Mouse (Mus musculus): Measurements from ENCODE around the gene Lpp.

Gene Lpp

DNA sequence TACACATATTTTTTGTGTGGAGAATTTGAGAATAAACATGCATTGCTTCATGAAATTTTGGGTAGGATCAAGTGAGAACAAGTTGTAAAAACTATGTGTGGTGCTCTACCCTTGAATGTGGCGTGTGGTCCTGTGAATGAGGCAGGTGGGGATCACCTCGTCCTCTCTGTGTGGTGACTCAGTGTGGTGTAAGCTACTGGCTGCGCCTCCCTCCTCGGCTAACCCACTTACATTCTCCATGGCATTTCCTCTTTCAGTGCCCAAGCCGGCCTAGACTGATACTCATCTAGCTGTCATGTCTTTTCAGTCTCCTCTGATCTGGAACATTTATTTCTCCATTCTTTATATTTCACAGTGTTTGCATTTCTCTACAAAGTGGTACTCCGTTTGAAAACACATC, 81.5 kb downstream of the Lpp start:
- DNase-seq, result no peak

DNA sequence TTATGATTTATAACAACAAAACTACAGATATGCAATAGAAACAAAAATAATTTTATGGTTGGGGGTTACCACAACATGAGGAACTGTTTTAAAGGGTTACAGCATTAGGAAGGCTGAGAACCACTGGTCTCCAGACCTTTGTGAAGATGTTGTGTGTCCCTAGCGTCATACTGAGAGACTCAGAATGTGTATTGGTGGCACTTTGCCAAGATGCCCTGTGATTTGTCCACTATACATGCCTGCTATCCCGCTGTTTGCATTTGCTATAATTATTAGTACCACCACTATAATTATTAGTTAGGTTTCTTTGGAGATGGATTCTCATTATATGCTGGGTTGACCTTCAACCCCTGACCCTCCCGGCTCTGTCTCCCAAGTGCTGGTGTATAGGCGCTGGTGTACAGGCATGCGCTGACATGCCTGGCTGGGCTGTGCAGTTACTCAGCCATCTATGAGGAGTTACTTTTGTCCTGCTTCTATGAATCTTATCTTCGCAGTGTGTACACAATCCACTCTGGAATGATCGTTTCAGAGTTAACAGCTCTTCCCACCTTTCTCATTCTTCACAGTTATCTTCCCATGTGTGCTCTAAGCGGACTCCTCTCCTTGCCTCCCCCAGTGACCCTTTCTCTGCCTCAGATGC, 82.1 kb downstream of the Lpp start:
- no peak for DNase-seq

- no peak for DNase-seq
These were observed 83.6 kb downstream of the Lpp start for GRCm38 (mm10) chr16:24476911-24477401.

DNA sequence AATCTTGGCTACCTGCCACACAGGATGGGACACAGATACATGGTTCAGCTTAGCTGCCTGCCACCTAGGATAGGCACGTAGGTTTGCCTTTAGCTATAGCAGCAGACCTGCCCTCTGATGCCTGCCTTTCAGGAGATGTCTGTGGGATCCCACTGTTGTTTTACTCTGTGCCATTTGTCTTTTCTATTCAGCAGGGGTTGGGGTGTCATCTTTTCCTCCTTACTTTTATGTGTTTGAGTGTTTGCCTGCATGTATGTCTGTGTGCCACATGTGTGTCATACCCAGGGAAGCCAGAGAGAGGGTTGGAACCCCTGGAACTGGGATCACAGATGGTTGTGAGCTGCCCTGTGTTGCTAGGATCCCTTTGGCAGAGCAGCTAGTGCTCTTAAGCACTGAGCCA, 84.7 kb downstream of the Lpp start:
- no peak for DNase-seq

DNA sequence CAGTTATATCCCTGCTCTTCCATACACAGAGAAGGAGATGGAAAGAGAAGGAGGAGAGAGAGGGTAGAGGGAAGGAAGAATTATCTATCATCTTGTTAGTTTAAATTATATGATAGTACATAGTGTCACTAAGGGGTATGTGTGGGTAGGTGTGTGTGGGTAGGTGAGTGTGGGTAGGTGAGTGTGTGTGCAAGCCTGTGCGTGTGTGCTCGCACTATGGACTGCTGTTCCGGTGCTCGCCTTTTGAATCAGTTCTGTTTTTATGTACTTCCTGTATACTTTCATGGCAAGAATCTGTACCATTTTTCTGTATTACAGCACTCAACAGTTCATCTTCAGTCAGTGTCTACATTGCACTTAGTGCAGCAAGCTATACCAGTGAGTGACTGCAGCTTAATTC, 85.5 kb downstream of the Lpp start:
- DNase-seq, result no peak

- DNase-seq, result no peak
These were observed 89.3 kb downstream of the Lpp start for GRCm38 (mm10) chr16:24482648-24483047.

- peak; percentile 99 for DNase-seq
These were observed 90.3 kb downstream of the Lpp start for GRCm38 (mm10) chr16:24483527-24484101.

GRCm38 (mm10) chr16:24487782-24488241, 94.5 kb downstream of the Lpp start:
- no peak for DNase-seq

DNA sequence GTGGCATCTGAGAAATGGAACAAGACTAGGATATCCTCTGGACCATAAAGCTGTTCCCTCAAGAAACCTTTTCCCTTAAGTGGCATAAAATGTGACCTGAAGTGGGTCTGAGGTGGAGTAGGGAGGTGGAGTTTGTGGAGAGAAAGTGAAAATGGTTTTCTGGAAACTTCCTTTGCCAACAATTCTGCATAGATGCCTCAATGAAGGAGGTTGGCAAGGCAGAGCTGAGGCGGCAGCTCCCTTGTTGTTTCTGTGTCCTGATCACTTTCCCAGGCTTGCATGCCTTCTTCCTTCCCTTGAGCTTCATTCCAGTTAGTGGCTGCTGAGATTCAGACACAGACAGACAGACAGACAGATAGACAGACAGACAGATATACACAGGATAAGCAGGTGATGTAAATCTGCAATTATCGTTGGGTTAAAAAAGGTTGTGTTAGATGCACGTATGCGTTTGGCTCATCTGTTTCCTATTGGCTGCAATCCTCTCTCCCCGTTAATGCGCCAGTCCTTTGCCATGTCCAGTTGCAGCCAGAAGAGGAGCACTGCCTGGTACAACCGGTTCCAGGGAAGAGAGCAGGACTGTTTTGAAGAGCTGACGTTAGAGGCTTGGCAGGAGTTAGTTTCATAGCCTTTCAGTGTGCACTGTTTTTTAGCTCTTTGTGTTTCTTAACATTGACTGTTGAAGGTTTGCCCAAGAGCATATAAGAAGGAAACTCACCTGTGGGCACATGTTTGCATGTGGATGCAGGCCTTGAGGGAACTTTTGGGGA, 96.4 kb downstream of the Lpp start:
- DNase-seq, result no peak

DNA sequence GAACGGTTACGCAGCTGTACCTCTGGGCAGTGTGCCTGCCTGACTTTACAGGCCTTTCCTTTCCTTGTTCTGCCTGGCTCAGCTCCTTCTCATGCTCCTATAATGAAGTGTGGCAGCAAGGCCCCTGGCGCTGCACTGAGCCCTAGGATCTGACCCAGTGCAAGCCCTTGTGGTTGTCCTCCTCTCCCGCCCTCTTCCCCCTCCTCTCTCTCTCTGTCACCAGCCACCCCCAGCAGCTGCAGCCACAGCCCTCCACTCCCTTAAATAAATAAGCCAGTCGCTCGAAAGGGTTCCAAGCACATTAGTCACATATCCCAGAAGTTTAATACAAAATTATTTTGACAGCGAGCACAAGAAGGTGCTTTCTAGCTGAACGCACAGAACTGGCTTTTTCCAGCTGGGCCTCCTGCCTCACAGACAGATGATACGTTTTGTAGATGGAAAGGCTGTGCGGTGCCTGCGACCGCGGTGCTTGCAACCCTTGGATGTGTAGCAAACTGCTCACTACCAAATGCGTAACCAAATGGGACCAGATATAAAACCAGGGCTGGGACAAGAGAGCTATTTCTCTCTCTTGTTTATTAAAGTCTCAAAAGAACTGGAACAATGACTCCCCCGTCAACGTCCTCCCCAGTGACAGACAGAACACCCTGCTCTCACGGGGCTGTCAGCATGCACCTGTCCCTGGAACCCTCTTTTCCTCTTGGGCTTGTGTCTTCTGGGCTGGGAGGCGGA, 97.6 kb downstream of the Lpp start:
- DNase-seq, result no peak

GRCm38 (mm10) chr16:24491486-24491758, 98.1 kb downstream of the Lpp start:
- no peak for DNase-seq

GRCm38 (mm10) chr16:24492194-24492940, 99.1 kb downstream of the Lpp start:
- no peak for DNase-seq

- DNase-seq, result no peak
These were observed 101.2 kb downstream of the Lpp start for GRCm38 (mm10) chr16:24494531-24494930.

DNA sequence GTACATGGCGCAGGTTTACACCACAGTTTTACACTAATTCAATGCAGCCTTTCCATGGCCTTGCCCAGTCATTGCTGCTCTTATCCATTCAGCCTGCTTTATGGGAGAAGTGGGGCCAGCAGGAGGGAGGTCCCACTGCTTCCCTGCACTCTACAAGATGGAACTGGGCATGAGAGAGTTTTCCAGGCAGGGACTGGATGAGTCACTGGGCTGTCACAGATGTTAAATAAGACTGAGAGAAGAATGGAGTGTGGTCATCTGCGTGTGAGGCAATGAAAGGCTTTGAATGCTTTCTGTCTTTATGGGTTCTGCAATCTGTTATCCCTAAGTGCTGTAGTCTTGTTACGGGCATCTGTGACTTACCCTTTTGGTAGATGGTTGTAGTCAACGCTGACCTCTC, 102.2 kb downstream of the Lpp start:
- no peak for DNase-seq

DNA sequence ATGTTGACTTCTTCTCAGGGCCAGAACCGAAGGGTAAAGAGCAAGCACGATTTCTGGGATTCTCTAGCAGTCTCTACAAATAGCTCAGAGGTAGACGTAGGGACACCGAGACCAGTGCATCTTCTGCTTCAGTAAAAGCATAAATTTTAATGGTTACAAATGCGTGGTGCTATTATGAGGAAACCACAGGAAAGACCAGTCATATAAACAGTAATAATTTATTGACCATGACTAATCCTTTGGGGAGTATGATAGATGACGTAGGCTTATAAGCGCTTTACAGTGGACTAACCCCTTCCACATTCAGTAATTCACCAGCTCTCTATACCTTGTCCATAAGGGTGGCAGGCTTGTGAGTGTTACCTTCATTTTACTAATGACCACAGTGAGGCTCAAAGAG, 103.3 kb downstream of the Lpp start:
- DNase-seq, result no peak

- DNase-seq, result no peak
These were observed 104.1 kb downstream of the Lpp start for GRCm38 (mm10) chr16:24497413-24497812.

DNA sequence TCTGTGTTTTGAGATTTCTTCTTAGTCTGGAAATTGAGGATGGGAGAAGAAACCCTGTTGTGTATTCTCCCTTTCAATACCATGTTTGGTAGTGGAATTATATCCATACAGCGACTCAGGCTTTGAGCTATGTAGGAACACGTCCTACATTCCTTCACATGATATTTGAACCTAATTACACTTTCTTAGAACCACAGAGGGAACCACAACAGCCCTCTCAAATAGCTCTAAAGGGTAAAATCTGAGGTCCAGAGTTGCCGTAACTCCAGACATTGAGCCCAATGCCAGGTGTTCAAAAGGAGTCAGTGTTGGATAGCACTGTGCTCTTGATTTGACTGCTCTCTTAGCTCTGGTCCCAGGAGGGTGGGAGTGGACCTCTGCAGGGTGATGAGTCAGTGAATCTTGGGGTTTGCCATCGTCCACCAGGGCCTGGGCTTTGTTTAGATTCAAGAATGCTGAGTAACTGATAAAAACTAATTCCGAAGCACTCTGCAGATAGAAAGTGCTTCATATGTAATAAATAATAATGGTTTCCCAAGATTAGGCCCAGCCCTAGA, 104.9 kb downstream of the Lpp start:
- DNase-seq, result no peak

- no peak for DNase-seq
These were observed 107.9 kb downstream of the Lpp start for GRCm38 (mm10) chr16:24501197-24501596.

DNA sequence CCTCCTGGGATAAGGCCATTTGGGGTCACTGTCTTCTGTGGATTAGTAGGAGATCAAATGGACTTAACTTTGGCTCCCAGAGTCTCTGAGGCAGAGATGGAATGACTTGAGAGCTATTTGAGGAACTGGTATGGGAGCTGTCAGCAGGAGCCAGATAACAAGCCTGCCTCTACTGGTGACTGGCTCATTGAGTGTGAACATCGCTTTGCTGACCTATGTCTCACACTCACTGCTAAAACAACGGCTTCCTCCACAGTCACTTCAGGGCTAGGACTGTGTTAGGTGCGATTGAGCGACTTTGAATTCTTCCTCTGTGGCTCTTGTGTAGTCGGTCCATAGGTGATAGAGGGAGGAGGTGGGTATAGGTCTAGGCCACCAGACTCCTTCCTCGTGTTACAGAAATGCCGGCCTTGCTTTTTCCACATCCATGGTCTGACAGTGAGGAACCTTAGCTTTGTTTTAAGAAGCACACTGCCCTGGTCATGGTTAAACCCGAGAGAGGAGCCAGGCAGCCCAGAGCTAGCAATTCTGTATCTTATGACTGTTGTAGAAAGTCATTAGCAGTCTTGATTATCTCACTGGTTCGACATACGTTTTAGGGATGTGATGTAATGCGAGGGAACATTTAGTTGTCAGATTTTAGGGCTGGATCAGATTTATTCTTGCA, 108.5 kb downstream of the Lpp start:
- no peak for DNase-seq

DNA sequence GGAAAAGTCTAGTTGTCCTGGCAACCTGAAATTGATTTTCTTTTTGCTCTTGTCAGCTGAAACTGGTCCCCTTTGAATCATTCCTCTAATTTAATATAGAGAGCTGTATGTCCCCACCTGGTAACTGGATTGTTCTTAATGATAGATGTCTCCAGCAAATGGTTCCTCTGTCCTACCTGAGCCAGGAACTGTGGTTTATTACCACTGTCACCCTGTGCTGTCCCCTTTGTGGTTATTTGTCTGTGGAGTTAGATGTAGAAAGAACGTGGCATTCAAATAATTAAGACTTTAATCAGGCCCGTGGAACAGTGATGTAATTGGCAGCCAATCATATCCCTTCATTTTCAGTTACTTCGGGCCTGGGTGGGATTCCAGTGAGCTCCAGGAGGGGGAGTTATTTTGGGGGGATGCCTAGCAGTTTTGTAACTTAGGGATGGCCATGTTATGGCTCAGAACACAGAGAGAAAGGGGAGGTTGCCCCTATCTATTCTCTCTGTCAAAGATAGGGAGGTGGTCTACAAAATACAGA, 109.1 kb downstream of the Lpp start:
- DNase-seq, result no peak

GRCm38 (mm10) chr16:24504838-24505605, 111.7 kb downstream of the Lpp start:
- DNase-seq, result no peak
